Mouse (Mus musculus): ENCODE data around the gene Gpr3. TPM values are rescaled to one million over a fixed set of nuclear protein-coding genes. Genes with fewer than 3 reads are reported as not detected.

Gpr3 gene
- polyA plus RNA-seq, 1 experiment from 2014 or later = 0.24 TPM

DNA sequence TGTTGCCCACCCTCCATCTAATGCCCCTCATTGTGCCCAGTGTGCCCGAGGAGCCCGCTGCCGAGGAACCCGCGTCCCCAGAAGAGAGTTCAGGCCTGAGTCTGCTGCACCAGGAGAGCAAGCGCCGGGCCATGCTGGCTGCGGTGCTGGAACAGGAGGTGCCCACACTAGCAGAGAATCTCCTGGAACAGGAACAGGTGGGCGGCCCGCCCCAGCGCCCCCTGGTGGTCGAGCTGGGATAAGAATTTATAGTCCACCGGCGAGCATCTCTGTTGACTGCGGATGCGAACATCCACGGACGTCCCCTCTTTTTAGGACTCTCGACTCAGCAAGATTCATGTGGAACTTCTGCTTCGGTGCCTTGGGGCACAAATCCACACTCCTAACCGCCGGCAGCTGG is 38.3 kb upstream of the Gpr3 start:
- WGBS = 4% methylated on average over 22 of the region's 22 CpGs
- Histone ChIP-seq H3K4me2 (ENCODE audit: low read depth, low read length) (peak overlapping the region; percentile 77), H3K9ac (ENCODE audit: low read depth, low read length) (peak overlapping the region; percentile 58; the same call in 1 of the 2 replicates), H3K27ac (ENCODE audit: low read length) (no peak overlapping the region), H3K4me1 (ENCODE audit: control insufficient read depth, insufficient read depth, low read length) (peaks cover 19% of the 10 kb centered on the region), H3K4me3 (ENCODE audit: low read length) (peak overlapping the region; percentile 41), H3K36me3 (ENCODE audit: control insufficient read depth, insufficient read depth, low read length) (no peaks in the 10 kb centered on the region), H3K27me3 (replicated peaks; ENCODE audit: control insufficient read depth, insufficient read depth, low read length) (peaks cover 22% of the 10 kb centered on the region), H3K9me3 (ENCODE audit: control insufficient read depth, low read length) (no peaks in the 10 kb centered on the region)
- ATAC-seq = peak; percentile 48

DNA sequence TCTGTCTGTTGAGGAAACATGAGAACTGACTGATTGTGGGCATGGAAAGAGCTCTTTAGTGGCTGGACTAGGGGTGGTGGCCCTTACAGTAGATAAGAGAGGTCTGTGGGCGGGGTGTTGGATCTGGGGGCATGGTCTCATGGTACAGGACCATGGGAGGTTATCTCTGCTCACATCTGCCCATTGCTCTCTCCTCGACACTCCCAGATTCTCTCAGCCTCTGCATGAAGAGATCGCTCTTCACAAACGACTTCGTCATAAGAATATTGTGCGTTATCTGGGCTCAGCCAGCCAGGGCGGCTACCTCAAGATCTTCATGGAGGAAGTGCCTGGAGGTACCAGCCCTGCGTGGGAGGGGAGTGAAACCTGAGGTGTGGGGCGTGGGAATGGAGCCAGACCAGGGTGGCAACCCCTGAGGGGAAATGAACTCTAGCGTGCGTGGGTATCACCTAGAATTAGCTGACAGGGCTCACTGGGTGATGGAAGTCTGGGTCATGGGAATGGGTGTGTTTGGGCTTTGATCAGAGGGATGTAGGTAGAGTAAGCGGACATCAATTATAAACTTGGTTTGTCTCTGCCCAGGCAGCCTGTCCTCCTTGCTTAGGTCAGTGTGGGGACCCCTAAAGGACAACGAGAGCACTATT is 35.6 kb upstream of the Gpr3 start:
- H3K4me2 ChIP-seq (ENCODE audit: low read depth, low read length) = no peak overlapping the region
- H3K9ac ChIP-seq (ENCODE audit: low read depth, low read length) = no peak overlapping the region
- WGBS = 66% methylated on average over 13 of the region's 13 CpGs
- no peaks in the 10 kb centered on the region for H3K36me3 ChIP-seq (ENCODE audit: control insufficient read depth, insufficient read depth, low read length)
- H3K4me1 ChIP-seq (ENCODE audit: control insufficient read depth, insufficient read depth, low read length) = peaks cover 15% of the 10 kb centered on the region
- H3K27me3 ChIP-seq (replicated peaks; ENCODE audit: control insufficient read depth, insufficient read depth, low read length) = peaks cover 22% of the 10 kb centered on the region
- no peaks in the 10 kb centered on the region for H3K9me3 ChIP-seq (ENCODE audit: control insufficient read depth, low read length)
- no peak overlapping the region for H3K27ac ChIP-seq (ENCODE audit: low read length)
- H3K4me3 ChIP-seq (ENCODE audit: low read length) = no peak overlapping the region
- ATAC-seq = peak; percentile 54

DNA sequence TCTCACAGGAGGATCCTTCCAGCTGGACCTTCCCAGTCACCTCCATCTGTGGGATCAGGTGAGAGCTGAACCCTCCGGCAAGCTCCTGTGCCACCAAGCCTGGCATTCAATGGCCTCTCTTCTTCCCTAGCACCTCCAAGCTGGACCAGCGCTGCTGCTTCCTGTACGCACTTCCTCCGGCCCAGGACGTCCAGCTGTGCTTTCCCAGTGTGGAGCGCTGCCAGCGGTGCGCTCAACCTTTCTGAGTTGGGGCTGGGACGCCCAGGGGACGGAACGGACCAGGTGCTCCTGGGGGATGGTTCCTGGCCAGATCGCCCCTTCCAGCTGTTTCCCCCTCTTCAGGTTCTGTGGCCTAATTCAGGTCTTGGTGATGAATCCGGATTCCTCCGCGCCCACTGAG is 34.7 kb upstream of the Gpr3 start:
- 24% methylated on average over 15 of the region's 15 CpGs for WGBS

DNA sequence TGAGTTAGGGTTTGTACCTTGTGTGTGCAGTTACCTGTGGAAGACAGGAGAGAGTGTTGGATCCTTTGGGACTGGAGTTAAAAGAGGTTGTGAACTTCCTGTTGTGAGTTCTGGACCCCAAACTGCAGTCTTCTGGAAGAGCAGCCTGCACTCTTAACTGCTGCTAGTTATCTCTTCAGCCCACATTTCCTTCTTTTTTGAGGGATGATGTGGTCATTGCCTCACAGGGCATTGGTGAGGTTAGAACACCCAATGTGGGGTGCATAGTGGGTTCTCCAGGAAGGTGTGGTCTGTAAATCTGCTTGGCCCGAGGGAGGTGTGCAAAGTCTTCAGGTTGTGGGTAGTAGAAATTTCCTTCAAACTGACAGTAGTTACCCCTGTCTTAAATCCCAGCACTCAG is 32.0 kb upstream of the Gpr3 start:
- Histone ChIP-seq H3K27me3 (replicated peaks; ENCODE audit: control insufficient read depth, insufficient read depth, low read length) (peaks cover 5% of the 10 kb centered on the region; the same call in 1 of the 2 replicates), H3K9ac (ENCODE audit: low read depth, low read length) (no peak overlapping the region), H3K9me3 (ENCODE audit: control insufficient read depth, low read length) (no peaks in the 10 kb centered on the region), H3K27ac (ENCODE audit: low read length) (no peak overlapping the region), H3K4me2 (ENCODE audit: low read depth, low read length) (no peak overlapping the region), H3K4me1 (ENCODE audit: control insufficient read depth, insufficient read depth, low read length) (peaks cover 14% of the 10 kb centered on the region), H3K4me3 (ENCODE audit: low read length) (no peak overlapping the region), H3K36me3 (ENCODE audit: control insufficient read depth, insufficient read depth, low read length) (no peaks in the 10 kb centered on the region)
- 75% methylated on average over 1 of the region's 1 CpGs for WGBS
- no peak for ATAC-seq

More for the DNA sequence above, 34.7 kb upstream of the Gpr3 start:
- no peaks in the 10 kb centered on the region for H3K36me3 ChIP-seq (ENCODE audit: control insufficient read depth, insufficient read depth, low read length)
- H3K4me2 ChIP-seq (ENCODE audit: low read depth, low read length) = no peak overlapping the region
- no peak overlapping the region for H3K4me3 ChIP-seq (ENCODE audit: low read length)
- H3K27me3 ChIP-seq (replicated peaks; ENCODE audit: control insufficient read depth, insufficient read depth, low read length) = peaks cover 22% of the 10 kb centered on the region
- no peaks in the 10 kb centered on the region for H3K9me3 ChIP-seq (ENCODE audit: control insufficient read depth, low read length)
- no peak overlapping the region for H3K9ac ChIP-seq (ENCODE audit: low read depth, low read length)
- no peak overlapping the region for H3K27ac ChIP-seq (ENCODE audit: low read length)
- ATAC-seq = no peak
- H3K4me1 ChIP-seq (ENCODE audit: control insufficient read depth, insufficient read depth, low read length) = peaks cover 18% of the 10 kb centered on the region

DNA sequence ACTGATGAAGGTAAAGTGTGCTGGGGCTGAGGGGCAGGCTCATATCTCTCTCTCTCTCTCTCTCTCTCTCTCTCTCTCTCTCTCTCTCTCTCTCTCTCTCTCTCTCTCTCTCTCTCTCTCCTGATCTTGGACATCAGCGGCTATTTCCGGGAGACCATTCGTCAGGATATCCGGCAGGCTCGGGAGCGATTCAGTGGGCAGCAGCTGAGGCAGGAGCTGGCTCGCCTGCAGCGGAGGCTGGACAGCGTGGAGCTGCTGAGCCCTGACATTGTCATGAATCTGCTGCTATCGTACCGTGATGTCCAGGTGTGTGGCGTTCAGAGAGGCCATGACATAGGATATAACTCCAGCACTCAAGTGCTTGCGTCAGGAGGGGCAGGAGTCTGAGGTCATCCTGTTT is 31.2 kb upstream of the Gpr3 start:
- Histone ChIP-seq H3K4me1 (ENCODE audit: control insufficient read depth, insufficient read depth, low read length) (peaks cover 14% of the 10 kb centered on the region), H3K4me2 (ENCODE audit: low read depth, low read length) (no peak overlapping the region)
- 33% methylated on average over 13 of the region's 13 CpGs for WGBS

DNA sequence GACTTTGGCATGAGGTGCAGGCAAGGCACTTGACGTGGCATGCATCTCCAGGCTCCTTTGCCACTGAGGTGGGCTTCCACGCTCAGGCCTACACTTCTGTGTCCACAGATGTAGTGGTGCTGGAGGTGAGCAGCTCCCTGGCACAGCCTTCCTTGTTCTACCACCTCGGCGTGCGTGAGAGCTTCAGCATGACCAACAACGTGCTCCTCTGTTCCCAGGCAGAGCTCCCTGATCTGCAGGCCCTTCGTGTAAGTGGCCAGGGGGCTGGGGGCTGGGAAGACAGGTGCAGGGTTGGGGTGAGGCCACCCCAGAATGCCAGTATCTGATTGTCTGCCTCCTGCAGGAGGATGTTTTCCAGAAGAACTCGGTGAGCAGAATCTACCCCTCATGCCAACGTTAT is 30.4 kb upstream of the Gpr3 start:
- Histone ChIP-seq H3K27me3 (replicated peaks; ENCODE audit: control insufficient read depth, insufficient read depth, low read length) (peaks cover 3% of the 10 kb centered on the region; the same call in 1 of the 2 replicates), H3K4me1 (ENCODE audit: control insufficient read depth, insufficient read depth, low read length) (peaks cover 14% of the 10 kb centered on the region), H3K4me3 (ENCODE audit: low read length) (no peak overlapping the region), H3K36me3 (ENCODE audit: control insufficient read depth, insufficient read depth, low read length) (no peaks in the 10 kb centered on the region), H3K27ac (ENCODE audit: low read length) (no peak overlapping the region), H3K4me2 (ENCODE audit: low read depth, low read length) (no peak overlapping the region), H3K9me3 (ENCODE audit: control insufficient read depth, low read length) (no peaks in the 10 kb centered on the region), H3K9ac (ENCODE audit: low read depth, low read length) (no peak overlapping the region)
- ATAC-seq = no peak
- 68% methylated on average over 9 of the region's 9 CpGs for WGBS

More for the DNA sequence above, 31.2 kb upstream of the Gpr3 start:
- H3K9me3 ChIP-seq (ENCODE audit: control insufficient read depth, low read length) = no peaks in the 10 kb centered on the region
- no peak overlapping the region for H3K27ac ChIP-seq (ENCODE audit: low read length)
- no peak for ATAC-seq
- H3K4me3 ChIP-seq (ENCODE audit: low read length) = no peak overlapping the region
- peaks cover 3% of the 10 kb centered on the region; the same call in 1 of the 2 replicates for H3K27me3 ChIP-seq (replicated peaks; ENCODE audit: control insufficient read depth, insufficient read depth, low read length)
- H3K36me3 ChIP-seq (ENCODE audit: control insufficient read depth, insufficient read depth, low read length) = no peaks in the 10 kb centered on the region
- 0 out of 2 replicates have a peak overlapping the region, but pooled peaks have one; percentile 5 for H3K9ac ChIP-seq (ENCODE audit: low read depth, low read length)

DNA sequence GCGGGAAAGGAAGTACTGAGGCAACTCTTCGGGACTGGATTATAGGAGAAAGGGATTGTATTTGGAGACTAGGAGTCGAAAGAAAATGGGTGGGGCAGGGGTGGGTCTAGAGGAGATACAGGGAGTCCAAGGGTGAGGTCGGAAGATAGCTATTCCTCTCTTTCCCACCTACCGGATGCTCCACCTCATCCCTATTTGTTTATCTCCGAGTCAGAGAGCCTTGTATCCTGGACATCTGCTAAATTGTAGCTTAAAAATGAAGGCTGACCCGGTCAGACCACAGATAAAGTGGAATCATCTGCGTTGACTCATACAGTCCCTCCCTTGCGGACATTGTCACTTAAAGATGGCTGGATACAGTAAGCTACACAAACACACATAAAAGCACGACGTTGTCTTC is 29.6 kb upstream of the Gpr3 start:
- 0 out of 2 replicates have a peak overlapping the region, but pooled peaks have one; percentile 25 for H3K27ac ChIP-seq (ENCODE audit: low read length)
- H3K4me1 ChIP-seq (ENCODE audit: control insufficient read depth, insufficient read depth, low read length) = peaks cover 14% of the 10 kb centered on the region
- peaks cover 3% of the 10 kb centered on the region; the same call in 1 of the 2 replicates for H3K27me3 ChIP-seq (replicated peaks; ENCODE audit: control insufficient read depth, insufficient read depth, low read length)
- H3K9me3 ChIP-seq (ENCODE audit: control insufficient read depth, low read length) = no peaks in the 10 kb centered on the region
- peak overlapping the region; percentile 99 for H3K4me2 ChIP-seq (ENCODE audit: low read depth, low read length)
- H3K9ac ChIP-seq (ENCODE audit: low read depth, low read length) = peak overlapping the region; percentile 42; the same call in 1 of the 2 replicates
- H3K36me3 ChIP-seq (ENCODE audit: control insufficient read depth, insufficient read depth, low read length) = no peaks in the 10 kb centered on the region
- ATAC-seq = no peak
- peak overlapping the region; percentile 72 for H3K4me3 ChIP-seq (ENCODE audit: low read length)
- WGBS = 18% methylated on average over 11 of the region's 11 CpGs

DNA sequence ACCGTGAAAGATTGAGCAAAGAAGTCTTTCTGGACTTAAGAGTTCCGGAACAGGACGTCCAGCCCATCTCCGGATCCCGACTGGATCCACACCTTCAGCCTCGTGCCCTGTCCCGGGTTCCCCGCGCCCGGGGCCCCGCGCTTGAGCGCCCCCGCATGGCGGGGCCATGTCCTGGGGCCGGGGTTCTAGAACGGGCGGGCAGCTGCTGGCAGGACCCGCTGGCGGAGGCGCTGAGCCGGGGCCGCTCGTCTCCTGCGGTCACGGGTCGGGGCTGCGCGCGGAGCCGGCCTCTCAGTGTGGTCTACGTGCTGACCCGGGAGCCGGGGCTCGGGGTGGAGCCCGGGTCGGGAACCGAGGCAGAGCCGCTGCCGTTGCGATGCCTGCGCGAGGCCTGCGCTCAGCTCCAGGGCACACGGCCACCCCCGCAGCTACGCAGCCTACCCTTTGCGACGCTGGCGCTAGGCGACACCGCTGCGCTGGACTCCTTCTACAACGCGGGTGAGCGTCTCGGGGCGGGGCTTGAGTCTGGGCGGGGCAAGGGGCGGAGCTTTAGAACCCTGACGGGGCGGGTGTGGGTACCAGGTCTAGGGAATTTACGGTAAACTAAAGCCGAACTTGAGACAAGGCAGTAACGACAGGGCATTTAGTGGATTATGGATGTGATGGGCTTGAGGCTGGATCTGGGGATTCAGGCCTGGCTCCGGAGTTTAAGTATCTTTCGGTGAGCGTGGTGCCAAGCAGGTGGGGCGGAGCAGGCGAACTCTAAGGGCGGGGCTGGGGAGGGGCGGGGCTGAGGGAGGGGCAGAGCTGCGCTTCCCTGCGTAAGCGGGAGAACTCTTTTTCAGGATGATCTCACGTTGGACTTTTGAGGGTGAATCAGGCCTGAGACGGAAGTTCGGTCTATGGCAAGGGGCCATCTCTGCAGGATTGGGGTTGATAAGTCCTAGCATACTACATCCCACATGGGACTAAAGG is 28.9 kb upstream of the Gpr3 start:
- Histone ChIP-seq H3K27ac (ENCODE audit: low read length) (peak overlapping the region; percentile 72), H3K4me2 (ENCODE audit: low read depth, low read length) (peak overlapping the region; percentile 99), H3K36me3 (ENCODE audit: control insufficient read depth, insufficient read depth, low read length) (no peaks in the 10 kb centered on the region), H3K27me3 (replicated peaks; ENCODE audit: control insufficient read depth, insufficient read depth, low read length) (0 out of 2 replicates have a peak, but pooled peaks cover 3% of the 10 kb centered on the region), H3K4me1 (ENCODE audit: control insufficient read depth, insufficient read depth, low read length) (peaks cover 14% of the 10 kb centered on the region), H3K4me3 (ENCODE audit: low read length) (peak overlapping the region; percentile 72), H3K9ac (ENCODE audit: low read depth, low read length) (peak overlapping the region; percentile 77), H3K9me3 (ENCODE audit: control insufficient read depth, low read length) (no peaks in the 10 kb centered on the region)
- WGBS = under 1% methylated on average over 74 of the region's 78 CpGs
- peak; percentile 91 for ATAC-seq

DNA sequence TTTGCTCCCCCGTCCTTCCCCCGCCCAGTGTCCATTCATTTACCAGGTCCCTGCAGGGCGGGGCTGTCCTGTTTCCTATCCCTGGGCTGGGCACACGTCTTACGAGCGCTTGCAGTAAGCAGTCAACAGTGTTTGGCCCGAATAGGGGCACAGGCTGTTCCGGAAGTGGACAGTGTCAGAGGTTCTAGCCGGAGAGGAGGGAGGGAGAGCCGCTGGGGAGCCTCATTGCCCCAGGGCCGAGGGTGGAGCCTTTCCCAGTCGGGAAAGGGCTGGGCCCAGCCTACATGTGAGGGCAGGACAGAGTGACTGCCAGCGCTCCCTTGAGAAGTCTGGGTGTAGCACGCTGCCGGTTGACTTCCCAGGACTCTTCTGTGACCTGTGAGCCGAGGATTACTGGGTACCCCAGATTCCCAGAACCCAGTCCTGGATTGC is 28.2 kb upstream of the Gpr3 start, which contains the start of gene Map3k6:
Map3k6 (plus strand) TSS at position 329 of the 432 bp plus-strand sequence.
- peak within 1 kb of the TSS; percentile 72 for H3K27ac ChIP-seq (ENCODE audit: low read length)
- peak within 1 kb of the TSS; percentile 77 for H3K9ac ChIP-seq (ENCODE audit: low read depth, low read length)
- peaks cover 14% of the 10 kb centered on the region for H3K4me1 ChIP-seq (ENCODE audit: control insufficient read depth, insufficient read depth, low read length)
- peak within 1 kb of the TSS; percentile 72 for H3K4me3 ChIP-seq (ENCODE audit: low read length)
- H3K27me3 ChIP-seq (replicated peaks; ENCODE audit: control insufficient read depth, insufficient read depth, low read length) = no peaks in the 10 kb centered on the region
- ATAC-seq = peak; percentile 80
- H3K9me3 ChIP-seq (ENCODE audit: control insufficient read depth, low read length) = no peaks in the 10 kb centered on the region
- 8% methylated on average over 16 of the region's 16 CpGs for WGBS
- H3K4me2 ChIP-seq (ENCODE audit: low read depth, low read length) = peak within 1 kb of the TSS; percentile 99
- no peaks in the 10 kb centered on the region for H3K36me3 ChIP-seq (ENCODE audit: control insufficient read depth, insufficient read depth, low read length)

All from intestine, embryonic 16.5 days (tissue).